In genomic region chr2:90476319-90476718, GRCm38 (mm10) we compare ENCODE assay signal across 21 mouse cellular contexts.
"Had no signal": no experiment of that assay in that cellular context is flagged by ENCODE, and none has a peak within 500 bp of the region (broad histone marks: within the 10 kb centered on the region; RNA-seq: fewer than 3 reads in every experiment).

No protein-coding gene starts in this region.

- H3K4me3 ChIP-seq: intestine, embryonic 15.5 days; limb, embryonic 10.5 days; limb, embryonic 13.5 days; midbrain, embryonic 12.5 days; midbrain, embryonic 15.5 days; neural tube, embryonic 13.5 days; stomach, embryonic 15.5 days had no signal

- H3K4me2 ChIP-seq: intestine, embryonic 15.5 days; limb, embryonic 13.5 days; lung, embryonic 14.5 days; midbrain, embryonic 12.5 days; midbrain, embryonic 15.5 days; neural tube, embryonic 13.5 days; stomach, embryonic 15.5 days had no signal

- ATAC-seq: intestine, embryonic 15.5 days; liver, postnatal 0 days; lung, postnatal 0 days; midbrain, embryonic 15.5 days had no signal

- H3K36me3 ChIP-seq: intestine, embryonic 15.5 days; limb, embryonic 10.5 days; limb, embryonic 13.5 days; midbrain, embryonic 12.5 days; midbrain, embryonic 15.5 days; neural tube, embryonic 13.5 days; stomach, embryonic 15.5 days had no signal

- DNase-seq: kidney, adult 11 months; kidney, adult 8-10 months; kidney, postnatal 14 days; kidney, postnatal 4 days; layer of hippocampus, adult 9-11 months; liver; liver, postnatal 0 days; lung, embryonic 14.5 days; right cerebral cortex, postnatal 25 days; spleen, adult 18-20 months; thymus, adult 18-20 months; thymus, postnatal 36 days had no signal

- H3K27me3 ChIP-seq: intestine, embryonic 15.5 days; midbrain, embryonic 12.5 days; midbrain, embryonic 15.5 days; neural tube, embryonic 13.5 days; stomach, embryonic 15.5 days had no signal

- H3K27ac ChIP-seq: intestine, embryonic 15.5 days; limb, embryonic 10.5 days; limb, embryonic 13.5 days; liver, embryonic 14.5 days; stomach, embryonic 15.5 days had no signal

- H3K9me3 ChIP-seq: intestine, embryonic 15.5 days; limb, embryonic 10.5 days; limb, embryonic 13.5 days; midbrain, embryonic 12.5 days; midbrain, embryonic 15.5 days; neural tube, embryonic 13.5 days; stomach, embryonic 15.5 days had no signal

- H3K9ac ChIP-seq: intestine, embryonic 15.5 days; limb, embryonic 13.5 days; liver, embryonic 14.5 days; liver, postnatal 0 days; lung, embryonic 14.5 days; midbrain, embryonic 12.5 days; midbrain, embryonic 15.5 days; neural tube, embryonic 13.5 days; stomach, embryonic 15.5 days had no signal
